Mouse (Mus musculus): Measurements from ENCODE around the gene Rab3d.

GRCm38 (mm10) chr9:21858084-21858483 lies 59.9 kb downstream of the Rab3d start:
- TF ChIP-seq POLR2A (IDR thresholded peaks at IDR 0.05; ENCODE audit: control insufficient read depth, extremely low read depth, insufficient read depth, low read length, poor library complexity), result no peak
- no peak for TF ChIP-seq CTCF (IDR thresholded peaks at IDR 0.05; ENCODE audit: borderline replicate concordance, control insufficient read depth, extremely low read depth, insufficient read depth, low read length, poor library complexity)
